Mouse (Mus musculus) cerebellum, adult (tissue): ENCODE data around the gene Rpl14.
"Not testable (repeated sequence)": the region's sequence is repeated elsewhere in the genome, so short reads cannot be mapped to it uniquely, and the experiment has no call there.

Experiments used
- ATAC-seq: cut with Nextera tagmentation; 2 replicates; pipeline ENCODE4 v1.9.2; 2017; ENCODE audit warnings: mild to moderate bottlenecking, moderate library complexity, mixed read lengths; ENCODE audit not compliant: insufficient number of reproducible peaks, low FRiP score, low TSS enrichment

Gene Rpl14

GRCm38 (mm10) chr9:120570741-120571592, at the start of gene Rpl14:
Gene Rpl14 (plus strand): TSS chr9:120571444.
- peak; percentile 96 for ATAC-seq

GRCm38 (mm10) chr9:120527270-120527669, 44.0 kb upstream of the Rpl14 start:
- ATAC-seq = no peak

- no peak for ATAC-seq
Measured at GRCm38 (mm10) chr9:120527919-120528318, 43.3 kb upstream of the Rpl14 start.

- ATAC-seq = no peak
Measured at GRCm38 (mm10) chr9:120528815-120529510, 42.3 kb upstream of the Rpl14 start.

- ATAC-seq = no peak
Measured at GRCm38 (mm10) chr9:120530471-120530870, 40.8 kb upstream of the Rpl14 start.

- no peak for ATAC-seq
Measured at GRCm38 (mm10) chr9:120532062-120532461, 39.2 kb upstream of the Rpl14 start.

- ATAC-seq = no peak
Measured at GRCm38 (mm10) chr9:120532691-120533090, 38.6 kb upstream of the Rpl14 start.

GRCm38 (mm10) chr9:120533446-120533950, 37.7 kb upstream of the Rpl14 start:
- not testable (repeated sequence) for ATAC-seq

- no peak for ATAC-seq
Measured at GRCm38 (mm10) chr9:120539662-120540251, 31.5 kb upstream of the Rpl14 start, which contains the start of gene Entpd3. Gene Entpd3 (plus strand): TSS chr9:120539818.

- ATAC-seq = no peak
Measured at GRCm38 (mm10) chr9:120541411-120541810, 29.8 kb upstream of the Rpl14 start.

- ATAC-seq = no peak
Measured at GRCm38 (mm10) chr9:120542241-120542640, 29.0 kb upstream of the Rpl14 start.

GRCm38 (mm10) chr9:120545994-120546393, 25.2 kb upstream of the Rpl14 start:
- no peak for ATAC-seq

GRCm38 (mm10) chr9:120546482-120546881, 24.8 kb upstream of the Rpl14 start:
- no peak for ATAC-seq

GRCm38 (mm10) chr9:120547026-120547668, 24.1 kb upstream of the Rpl14 start:
- no peak for ATAC-seq

- no peak for ATAC-seq
Measured at GRCm38 (mm10) chr9:120550778-120551177, 20.5 kb upstream of the Rpl14 start.

GRCm38 (mm10) chr9:120563590-120563989, 7.7 kb upstream of the Rpl14 start:
- ATAC-seq = no peak

GRCm38 (mm10) chr9:120564247-120564646, 7.0 kb upstream of the Rpl14 start:
- ATAC-seq = no peak

GRCm38 (mm10) chr9:120566384-120566783, 4.9 kb upstream of the Rpl14 start:
- ATAC-seq = no peak

GRCm38 (mm10) chr9:120568917-120569316, 2.3 kb upstream of the Rpl14 start:
- ATAC-seq = no peak

GRCm38 (mm10) chr9:120569721-120570333, 1.4 kb upstream of the Rpl14 start:
- ATAC-seq = no peak
